Mouse (Mus musculus) heart, adult 2 months (tissue): ENCODE measurements around the gene Zscan4f.
"Not testable (repeated sequence)": the region's sequence is repeated elsewhere in the genome, so short reads cannot be mapped to it uniquely, and the experiment has no call there.

Experiments used
- CTCF ChIP-seq: fragments of 200-600 bp; IDR thresholded peaks from 2 replicates; pipeline ENCODE4 v1.8.1; 2022; ENCODE audit warnings: antibody characterized with exemption, mild to moderate bottlenecking, moderate library complexity
- EP300 ChIP-seq: fragments of 200-500 bp; IDR thresholded peaks from 2 replicates; pipeline ENCODE4 v1.6.1; 2011; ENCODE audit warnings: low read depth, low read length, control low read depth; ENCODE audit not compliant: insufficient read depth
- POLR2A ChIP-seq: fragments of 200-500 bp; IDR thresholded peaks from 2 replicates; pipeline ENCODE4 v1.6.1; 2011; ENCODE audit warnings: mild to moderate bottlenecking, low read depth, low read length, control low read depth; ENCODE audit not compliant: insufficient read depth

DNA sequence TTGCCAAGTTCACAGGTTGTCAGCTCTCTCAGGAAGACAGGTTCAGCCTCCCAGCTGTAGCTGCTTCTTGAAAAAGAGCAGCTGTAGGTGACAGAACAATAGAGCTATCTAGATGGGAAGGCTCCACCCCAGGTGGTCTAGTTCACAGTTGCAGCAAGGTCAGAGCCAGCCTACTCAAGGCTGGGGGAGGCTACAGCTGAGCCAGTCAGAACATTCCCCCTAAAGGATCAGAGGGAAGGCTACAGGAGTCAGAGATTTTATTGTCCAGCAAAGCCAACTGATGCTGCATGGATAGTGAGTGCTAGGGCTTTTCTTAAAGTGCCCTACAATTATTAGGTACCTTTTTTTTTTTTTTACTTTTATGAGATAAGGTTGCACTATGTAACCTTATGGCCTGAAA, 13.1 kb upstream of the Zscan4f start:
- not testable (repeated sequence) for TF ChIP-seq POLR2A, CTCF, EP300
